Mouse (Mus musculus): ENCODE measurements around the gene Fzd5.

The Fzd5 gene

DNA sequence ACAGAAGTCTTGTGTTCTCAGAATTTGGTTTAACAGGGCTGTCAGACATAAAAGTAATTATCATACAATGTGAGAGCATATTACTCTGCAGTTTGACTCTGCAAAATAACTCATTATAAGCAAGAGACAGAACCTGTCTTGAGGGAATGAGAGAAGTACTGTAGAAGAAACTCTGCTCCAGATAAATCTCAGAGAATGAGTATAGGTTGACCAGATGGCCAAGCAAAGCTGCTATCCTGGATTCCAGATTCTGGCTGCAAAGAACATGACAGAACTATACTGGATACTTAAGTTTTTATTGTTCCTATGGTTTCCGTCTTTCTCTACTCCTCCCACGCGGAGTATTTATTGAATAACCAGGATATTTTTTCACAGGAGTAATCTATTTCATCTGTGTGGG lies 54.5 kb downstream of the Fzd5 start:
- no peak for DNase-seq

DNA sequence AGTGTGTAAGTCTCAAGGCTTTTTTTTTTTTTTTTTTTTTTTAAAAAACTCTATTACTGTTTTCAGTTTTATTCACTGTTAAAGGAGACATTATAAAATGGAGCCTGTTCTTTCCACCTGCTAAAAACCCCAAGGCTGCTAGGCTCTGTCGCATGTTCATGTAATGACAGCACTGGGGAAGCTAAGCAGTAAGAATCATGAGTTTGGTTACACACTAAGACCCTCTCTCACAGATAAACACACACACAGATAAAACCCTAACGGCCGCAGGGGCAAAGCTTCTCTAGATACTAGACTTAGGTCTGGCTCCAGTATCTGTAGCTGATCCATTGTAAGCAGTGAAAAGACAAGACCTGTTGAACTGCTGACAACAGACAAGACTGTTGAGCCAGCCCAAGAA lies 56.1 kb downstream of the Fzd5 start:
- no peak for DNase-seq
